Mouse (Mus musculus) olfactory bulb, adult 2 months (tissue): Measurements from ENCODE around the gene Pyroxd2.

Experiments
- CTCF ChIP-seq: fragments of 200-500 bp; IDR thresholded peaks from 2 replicates; pipeline ENCODE4 v1.5.1; 2012; ENCODE audit warnings: low read depth, mild to moderate bottlenecking, low read length, moderate library complexity; ENCODE audit not compliant: insufficient read depth
- POLR2A ChIP-seq: fragments of 200-500 bp; IDR thresholded peaks from 2 replicates; pipeline ENCODE4 v1.6.1; 2012; ENCODE audit warnings: mild to moderate bottlenecking, low read depth, low read length, moderate library complexity; ENCODE audit not compliant: insufficient read depth

- no peak for TF ChIP-seq POLR2A
- TF ChIP-seq CTCF, result no peak
Observed at GRCm38 (mm10) chr19:42734982-42735381, 17.6 kb downstream of the Pyroxd2 start.
